Mouse (Mus musculus) ES-Bruce4 (cell line): ENCODE results near the gene Cntnap5b.

Experiments
- CTCF ChIP-seq: IDR thresholded peaks from one replicate; pipeline ENCODE4 v1.8.1; 2011; ENCODE audit warnings: low read depth, low read length
- EP300 ChIP-seq: IDR thresholded peaks from 2 replicates; pipeline ENCODE4 v1.6.1; 2011; ENCODE audit warnings: low read depth, low read length; ENCODE audit not compliant: insufficient read depth

DNA sequence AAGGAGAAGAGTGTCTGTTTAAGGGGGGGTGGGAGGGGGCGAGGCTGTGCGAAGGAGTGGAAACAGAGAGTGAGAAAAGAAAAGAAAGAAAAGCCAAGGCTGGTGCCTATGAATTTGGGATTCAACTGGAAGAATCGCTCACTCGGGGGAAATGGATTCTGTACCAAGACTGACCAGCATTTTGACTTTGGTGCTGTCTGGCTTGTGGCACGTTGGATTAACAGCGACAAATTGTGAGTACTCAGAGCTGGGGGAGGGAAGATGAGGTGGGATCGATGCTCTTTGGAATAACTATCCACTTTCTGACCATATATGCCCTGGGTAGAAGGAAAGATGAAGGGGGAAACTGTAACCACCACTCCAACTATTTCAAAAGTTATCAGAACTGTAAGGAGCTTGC, at the start of gene Cntnap5b:
- TF ChIP-seq CTCF (no peak), EP300 (no peak)
